Mouse (Mus musculus): ENCODE results near the gene Cpne4. TPM values are rescaled to one million over a fixed set of nuclear protein-coding genes. Genes with fewer than 3 reads are reported as not detected.

Gene Cpne4
- total RNA-seq, 4 experiments from 2014 or later, result 0.25 to 0.40 (median 0.32) TPM

DNA sequence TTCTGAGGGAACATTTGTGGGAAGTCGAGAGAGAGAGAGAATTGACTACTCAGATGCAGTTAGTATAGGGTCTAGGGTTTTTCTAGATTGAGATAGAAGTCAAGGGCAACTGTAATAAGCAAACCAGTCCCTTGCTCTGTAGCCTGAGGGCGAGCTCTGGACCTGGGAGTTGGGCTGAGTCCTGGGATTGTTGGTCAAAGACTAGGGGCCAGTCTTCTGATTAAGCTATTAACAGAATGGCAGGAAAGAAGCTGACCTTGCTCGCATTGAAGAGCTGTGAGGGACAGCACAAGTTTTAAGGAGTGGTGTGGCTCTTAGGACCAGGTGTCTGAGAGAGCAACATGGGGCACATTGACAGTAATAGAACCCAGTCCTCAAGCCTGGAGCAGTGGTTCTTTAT is 140.0 kb downstream of the Cpne4 start:
- no peak for DNase-seq (ENCODE audit: low spot score)

DNA sequence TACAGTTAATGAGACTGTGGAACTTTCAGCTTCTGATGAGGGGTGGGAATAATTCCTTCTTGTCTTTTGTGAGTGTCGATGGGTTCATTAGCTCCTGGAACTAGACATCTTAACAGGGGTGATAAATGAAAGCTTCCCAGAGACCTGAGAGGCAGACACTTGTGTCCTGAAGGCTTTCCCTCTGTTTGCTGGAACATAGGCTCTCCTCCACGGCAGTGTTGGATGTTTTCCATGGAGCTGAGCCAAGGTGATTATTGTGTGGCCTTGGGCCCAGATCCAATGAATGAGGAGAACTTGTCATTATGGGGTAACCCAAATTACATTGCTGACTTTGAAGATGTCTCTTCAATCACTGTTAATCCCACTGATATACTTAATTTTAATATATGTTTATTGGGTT is 146.1 kb downstream of the Cpne4 start:
- no peak for DNase-seq (ENCODE audit: low spot score)

DNA sequence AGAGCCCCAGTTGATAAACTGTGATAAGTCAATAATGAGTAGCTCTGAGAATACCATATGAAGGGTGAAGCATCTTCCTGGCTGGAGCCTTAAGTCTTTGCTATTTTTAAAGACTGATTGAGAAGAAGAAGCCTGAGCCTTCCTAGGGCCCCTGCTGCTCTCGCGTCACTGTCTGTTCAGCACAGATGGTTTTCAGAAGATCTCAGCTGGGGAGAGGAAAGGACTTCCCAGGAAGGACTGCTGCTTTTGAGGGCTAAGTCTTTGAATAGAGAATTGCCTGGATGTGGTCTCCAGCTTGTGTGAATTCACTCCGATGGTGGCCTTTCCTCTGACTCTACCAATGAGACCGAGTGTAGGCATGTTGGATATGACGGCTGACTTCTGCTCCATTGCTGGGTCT is 163.7 kb downstream of the Cpne4 start:
- no peak for DNase-seq (ENCODE audit: low spot score)

DNA sequence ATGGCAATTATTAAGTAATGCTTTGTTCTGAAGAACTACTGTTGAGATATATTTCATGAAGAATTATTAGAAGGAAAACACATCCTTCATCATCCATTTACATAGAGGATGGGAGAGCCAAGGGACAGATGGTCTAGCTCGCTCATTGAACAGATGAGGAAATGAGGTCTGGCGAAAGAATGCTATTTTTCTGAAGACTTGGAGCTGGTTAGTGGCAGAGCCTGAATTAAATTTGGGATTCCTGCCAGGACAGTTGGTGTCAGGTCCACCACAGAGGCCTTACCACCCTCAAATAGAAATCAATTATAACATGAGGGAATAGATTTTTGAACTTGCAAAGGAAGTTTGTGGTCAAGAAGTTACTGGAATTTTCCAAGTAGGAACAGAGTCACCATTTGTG is 178.2 kb downstream of the Cpne4 start:
- no peak for DNase-seq (ENCODE audit: low spot score)

DNA sequence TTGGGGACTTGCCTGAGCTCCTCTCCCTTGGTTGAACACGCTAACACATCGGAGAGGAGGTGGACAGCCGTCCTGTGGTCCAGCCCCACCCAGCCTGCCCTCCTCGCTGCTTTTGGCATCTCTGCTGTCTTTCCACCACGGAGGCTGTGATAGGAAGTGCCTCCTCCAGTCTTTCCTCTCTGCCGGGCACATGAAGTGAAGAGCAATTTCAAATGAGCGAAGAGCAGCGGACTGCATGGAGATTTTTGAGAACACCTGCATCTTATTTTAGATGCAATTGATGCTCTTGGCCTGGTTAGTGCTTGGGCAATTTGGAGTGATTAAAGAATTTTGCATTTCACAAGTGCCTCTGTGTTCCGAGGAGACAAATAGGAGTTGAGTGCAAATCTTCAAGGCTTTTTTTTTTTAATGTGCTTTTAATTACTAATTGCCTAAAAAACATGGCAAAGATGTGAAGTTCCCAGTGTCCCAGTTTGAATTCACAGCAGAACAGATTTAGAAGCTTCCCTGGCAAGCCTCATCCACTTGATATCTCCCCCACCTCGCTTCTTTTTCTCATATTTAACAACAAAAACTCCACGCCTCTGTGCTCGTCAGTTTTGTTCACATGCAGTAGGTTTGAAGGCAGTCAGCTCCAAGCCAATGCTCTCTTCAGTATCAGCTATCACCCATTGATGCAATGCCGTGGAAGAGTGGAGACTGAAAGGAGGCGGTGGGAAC is 195.7 kb downstream of the Cpne4 start:
- DNase-seq (ENCODE audit: low spot score), result no peak

DNA sequence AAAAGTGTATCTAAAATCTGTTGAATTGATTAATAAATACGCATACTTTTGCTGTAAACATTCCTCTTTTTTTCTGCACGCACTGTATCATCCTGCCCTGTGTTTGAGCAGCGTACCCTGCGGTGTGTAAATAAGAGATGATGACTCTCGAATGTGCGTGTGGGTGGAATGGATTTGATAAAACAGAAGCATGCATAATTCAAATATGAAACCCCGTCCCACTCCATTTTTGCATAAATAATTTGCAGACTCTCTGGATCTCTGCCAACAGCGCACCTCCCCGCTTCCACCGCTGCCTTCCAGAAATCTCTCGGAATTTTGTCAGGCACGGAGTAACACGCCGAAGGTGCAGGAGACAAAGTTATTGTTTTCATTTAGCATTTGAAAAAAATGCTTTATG is 208.4 kb downstream of the Cpne4 start:
- no peak for DNase-seq (ENCODE audit: low spot score)

DNA sequence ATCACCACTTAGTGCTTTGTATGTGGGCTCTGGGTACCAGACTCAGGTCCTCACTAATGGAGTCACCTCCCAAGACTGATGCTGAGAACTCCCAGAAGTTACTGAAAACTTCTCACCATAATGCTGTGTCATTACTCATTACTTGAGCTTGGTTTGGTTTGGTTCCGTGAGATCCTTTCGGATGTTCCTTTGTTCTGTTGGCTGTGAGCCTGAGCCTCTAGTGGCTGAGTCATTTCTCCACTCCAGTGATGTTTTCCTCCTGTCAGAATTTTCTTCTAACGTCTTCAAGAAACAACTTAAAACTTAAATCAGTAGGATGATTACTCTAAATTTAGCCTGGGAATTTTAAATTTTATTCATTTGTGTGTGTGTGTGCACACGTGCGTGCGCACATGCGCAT is 212.9 kb downstream of the Cpne4 start:
- DNase-seq (ENCODE audit: low spot score), result no peak

DNA sequence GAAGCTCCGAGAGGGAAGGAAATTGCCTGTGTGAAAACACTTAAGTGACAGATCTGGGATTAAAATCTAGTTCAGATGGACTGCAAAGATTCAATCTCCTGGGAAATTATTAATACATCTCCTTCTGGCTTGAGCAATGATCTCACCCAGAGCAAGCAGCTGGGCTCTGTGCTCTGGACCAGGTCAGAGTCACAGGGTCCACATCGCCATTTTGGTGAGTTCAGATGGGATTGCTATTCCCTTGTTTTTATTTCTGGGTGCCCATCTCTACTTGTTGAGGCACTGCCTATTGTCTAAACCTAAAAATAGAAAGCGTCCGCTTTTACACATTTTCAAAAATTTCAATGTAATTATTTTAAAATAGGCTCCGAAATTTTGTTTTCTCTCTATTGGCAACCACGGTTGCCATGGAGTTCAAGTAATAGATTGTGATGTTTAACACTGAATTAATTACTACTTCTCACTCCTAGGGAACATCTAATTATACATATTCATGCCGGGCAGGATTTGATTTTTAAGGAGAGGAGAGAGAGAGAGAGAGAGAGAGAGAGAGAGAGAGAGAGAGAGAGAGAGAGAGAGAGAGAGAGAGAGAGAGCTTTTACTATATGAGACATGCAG is 229.2 kb downstream of the Cpne4 start:
- DNase-seq (ENCODE audit: low spot score), result no peak

DNA sequence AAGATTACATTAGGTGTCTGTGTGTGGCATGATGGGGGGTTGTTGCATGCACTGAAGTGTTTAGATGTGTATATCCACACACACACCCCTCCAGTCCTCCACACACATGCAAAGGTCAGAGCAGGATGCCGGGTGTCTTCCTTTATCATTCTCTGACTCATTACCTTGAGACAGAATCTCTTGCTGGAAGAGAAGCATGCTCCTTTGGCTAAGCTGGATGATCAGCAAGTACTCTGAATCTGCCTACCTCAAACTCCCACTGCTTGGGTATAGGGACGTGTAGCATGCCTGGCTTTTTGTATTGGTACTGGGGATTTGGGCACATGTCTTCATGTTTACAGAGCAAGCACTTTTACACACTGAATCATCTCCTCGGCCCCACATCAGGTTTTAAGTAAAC is 230.0 kb downstream of the Cpne4 start:
- DNase-seq (ENCODE audit: low spot score), result no peak

DNA sequence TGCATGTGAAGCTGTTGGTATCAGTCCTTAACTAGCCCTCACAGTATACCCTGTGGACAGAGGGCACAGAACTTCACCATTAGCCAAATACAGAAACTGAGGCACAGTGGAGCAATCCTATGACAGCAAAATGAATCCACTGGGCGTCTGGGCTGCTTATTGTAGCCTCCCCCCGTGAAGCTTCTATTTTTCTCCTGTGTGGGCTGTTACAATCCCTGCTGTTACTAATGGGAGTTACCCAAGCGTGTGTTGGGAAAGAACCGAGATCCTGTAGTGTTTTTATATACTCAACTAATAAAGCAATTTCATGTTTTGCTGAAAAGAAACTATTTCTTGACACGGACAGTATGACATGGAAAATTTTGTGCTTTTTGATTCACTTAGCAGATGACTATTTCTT is 230.7 kb downstream of the Cpne4 start:
- no peak for DNase-seq (ENCODE audit: low spot score)

DNA sequence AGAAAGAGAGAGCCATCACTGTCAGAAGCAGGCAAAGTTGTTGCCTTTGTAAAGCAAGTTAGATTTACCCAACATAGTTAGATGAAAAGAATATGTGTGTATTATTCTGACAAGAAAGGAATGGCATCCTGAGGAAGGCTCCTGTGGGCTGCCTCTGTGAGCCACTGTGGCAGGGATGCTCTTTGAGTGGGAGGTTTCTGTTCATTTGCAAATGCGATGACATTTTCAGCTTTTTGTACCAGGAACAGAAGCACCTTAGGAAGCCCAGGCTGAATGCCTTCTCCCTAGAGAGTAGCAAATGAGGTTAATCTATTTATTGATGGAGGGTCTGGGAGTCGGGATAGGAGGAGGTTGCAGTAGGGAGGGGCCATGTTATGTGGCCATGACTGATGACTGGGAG is 249.5 kb downstream of the Cpne4 start:
- DNase-seq (ENCODE audit: low spot score), result no peak

DNA sequence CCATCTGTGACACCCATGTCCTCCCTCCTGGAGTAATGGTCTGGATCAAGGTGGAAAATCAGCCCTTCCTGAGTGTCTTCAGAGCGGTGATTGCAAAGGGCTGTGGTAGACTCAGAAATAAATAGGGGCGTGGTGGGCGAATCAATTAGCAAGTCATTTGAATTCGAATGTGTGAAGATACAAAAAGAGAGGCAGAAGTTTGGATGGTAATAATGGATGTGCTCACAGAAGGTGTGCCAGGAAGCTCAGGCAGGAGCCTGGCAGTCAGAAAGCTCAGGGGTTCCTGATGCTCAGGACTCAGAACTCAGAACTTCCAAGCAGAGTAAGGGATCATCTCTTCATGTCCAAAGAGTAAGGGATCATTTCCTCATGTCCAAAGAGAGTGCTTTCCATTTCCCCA is 257.7 kb downstream of the Cpne4 start:
- DNase-seq (ENCODE audit: low spot score), result no peak

DNA sequence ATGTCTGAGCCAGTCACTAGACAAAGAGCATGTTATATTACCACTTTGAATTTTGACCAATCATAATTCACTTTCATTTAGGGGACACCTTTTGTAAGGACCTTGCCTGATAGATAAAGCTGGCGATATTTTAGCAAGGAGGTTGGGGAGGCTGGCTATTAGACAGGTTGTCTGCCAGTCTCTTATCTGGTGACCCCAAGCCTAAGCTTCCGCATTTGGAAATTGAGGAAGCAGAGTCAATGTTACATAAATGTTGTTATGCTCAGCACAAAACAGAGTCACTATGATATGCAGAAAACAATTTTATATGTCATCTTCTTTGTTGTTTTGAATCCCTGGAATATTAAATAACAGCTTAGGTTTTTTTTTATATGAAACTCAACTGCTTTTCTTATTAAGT is 267.6 kb downstream of the Cpne4 start:
- DNase-seq (ENCODE audit: low spot score), result no peak

DNA sequence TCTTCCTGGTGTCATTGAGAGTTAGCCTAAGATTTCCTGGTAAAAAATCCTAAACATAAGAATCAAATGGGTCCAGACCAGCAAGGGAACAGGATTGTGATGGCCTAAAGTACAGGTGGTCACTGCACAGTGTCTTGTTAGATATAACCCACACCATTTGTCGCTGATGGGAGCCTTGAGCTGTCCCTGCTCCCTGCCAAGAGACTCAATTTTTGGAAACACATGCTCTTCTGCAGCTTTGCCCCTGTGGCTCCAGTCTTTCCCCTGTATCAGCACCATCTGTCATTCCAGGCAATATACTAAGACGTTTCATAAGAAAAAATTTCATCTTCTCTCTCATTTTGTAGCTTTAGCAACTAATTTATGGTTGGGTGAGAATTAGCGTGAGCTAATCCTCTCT is 281.6 kb downstream of the Cpne4 start:
- no peak for DNase-seq (ENCODE audit: low spot score)

DNA sequence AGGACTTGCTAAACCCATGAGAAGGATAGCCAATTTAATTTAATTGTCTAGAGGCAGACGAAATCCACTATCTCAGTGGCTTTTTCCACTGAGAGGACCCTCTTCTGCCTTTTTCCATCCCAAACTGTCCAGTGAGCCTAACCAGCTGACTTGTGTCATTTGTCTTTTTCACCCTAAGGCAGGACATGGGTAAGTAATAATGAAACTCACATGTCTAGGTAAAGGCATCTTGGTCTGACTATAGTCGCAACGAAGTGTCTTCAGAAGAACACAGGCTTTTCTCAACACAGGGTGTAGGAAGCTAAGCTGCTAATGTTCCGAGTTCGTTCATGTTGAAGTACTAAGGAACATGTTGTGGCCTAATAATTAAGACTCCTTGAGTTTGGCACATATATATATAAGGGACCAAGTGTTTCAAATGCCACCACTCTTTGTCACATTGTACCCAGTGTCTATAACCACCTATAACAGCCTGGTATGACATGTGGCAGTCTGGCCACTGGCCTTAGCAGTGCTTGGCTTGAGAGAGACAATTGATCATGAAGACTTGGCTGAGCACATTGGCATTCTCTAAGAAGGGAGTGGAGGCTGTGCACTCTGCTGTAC is 286.0 kb downstream of the Cpne4 start:
- no peak for DNase-seq (ENCODE audit: low spot score)

DNA sequence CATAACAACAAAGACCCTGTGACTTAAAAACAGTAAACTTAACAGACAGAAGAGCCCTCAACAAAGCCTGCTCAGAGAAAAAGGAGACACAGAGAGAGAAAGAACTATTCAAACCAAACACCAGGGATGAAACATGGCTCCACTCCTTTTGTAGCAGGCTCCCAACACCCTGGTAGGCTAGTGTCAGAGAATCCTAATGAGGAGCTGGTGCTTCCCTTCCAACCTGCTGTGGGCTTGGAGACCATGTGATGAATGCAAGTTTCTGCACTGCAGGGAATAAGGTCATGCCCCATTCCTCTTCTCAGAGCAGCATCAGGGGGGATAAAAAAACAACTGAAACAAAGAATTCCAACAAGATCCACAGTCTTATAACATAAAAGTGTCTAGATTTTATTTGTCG is 290.8 kb downstream of the Cpne4 start:
- DNase-seq (ENCODE audit: low spot score), result no peak

DNA sequence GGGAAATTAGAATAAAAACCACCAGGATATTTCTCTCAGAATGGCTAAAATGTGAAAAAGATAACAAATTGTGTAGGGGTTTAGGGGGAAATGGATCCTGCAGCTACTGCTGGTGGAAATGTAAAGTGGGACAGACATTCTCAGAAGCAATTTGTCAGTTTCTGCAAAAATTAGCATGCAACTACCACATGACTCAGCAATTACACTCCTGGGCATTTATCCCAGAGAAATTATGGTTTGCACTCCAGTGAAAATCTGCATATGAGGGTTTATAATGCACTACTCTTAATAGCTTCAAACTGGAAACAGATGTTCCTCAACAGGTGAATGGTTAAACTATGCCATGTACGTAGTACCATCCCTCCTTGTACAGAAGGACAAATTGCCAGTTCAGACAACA is 294.2 kb downstream of the Cpne4 start:
- no peak for DNase-seq (ENCODE audit: low spot score)

DNA sequence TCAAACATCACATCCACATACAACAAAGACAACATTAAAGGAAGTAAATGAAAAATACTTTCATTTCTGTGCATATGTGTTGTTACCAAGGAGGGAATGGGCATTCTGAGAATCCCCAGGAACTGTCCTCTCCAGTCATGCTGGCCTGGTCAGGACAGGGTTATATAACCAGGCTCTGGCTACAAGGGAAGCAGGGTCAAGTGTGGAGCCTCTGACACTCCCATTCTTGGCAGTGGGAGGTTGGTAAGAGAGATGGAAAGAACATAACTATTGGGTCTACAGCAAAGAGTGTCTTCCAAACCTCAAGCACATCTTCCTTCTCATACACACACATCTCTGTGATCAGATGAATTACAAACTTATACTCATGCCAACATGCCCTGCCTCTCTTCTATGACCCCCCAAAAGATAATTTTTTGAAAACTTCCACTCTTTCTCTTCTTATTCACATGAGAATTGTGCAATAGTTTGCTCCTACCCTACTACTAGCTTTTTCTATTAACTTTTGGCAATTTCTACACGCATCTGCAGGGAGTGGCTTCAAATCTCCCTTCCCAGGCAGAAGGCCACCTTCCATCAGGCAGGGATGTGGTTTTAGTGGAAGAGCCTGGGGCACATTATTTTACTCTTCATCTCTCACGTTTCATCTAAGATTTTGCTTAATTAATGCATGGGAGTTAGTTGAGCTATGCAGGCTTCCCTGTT is 298.3 kb downstream of the Cpne4 start:
- peak; percentile 19 for DNase-seq (ENCODE audit: low spot score)

DNA sequence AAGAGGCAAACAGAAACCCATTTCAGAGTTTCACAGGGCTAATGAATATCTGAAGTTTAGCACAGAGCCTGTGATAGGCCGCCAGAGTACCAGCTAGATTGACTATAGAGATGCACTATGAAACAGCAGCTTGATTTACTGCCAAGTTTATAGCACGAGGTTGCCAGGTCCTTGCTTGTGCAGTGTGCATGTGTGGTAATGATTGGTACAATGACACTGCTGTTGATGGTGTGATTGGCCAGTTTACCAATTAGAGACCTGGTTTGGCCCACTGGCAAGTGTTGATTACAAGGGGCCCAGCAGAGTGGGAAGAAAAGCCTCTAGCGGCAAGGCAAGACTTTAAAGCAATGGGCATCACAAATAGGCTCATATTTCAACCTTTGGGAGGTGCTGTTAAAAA is 306.6 kb downstream of the Cpne4 start:
- no peak for DNase-seq (ENCODE audit: low spot score)

DNA sequence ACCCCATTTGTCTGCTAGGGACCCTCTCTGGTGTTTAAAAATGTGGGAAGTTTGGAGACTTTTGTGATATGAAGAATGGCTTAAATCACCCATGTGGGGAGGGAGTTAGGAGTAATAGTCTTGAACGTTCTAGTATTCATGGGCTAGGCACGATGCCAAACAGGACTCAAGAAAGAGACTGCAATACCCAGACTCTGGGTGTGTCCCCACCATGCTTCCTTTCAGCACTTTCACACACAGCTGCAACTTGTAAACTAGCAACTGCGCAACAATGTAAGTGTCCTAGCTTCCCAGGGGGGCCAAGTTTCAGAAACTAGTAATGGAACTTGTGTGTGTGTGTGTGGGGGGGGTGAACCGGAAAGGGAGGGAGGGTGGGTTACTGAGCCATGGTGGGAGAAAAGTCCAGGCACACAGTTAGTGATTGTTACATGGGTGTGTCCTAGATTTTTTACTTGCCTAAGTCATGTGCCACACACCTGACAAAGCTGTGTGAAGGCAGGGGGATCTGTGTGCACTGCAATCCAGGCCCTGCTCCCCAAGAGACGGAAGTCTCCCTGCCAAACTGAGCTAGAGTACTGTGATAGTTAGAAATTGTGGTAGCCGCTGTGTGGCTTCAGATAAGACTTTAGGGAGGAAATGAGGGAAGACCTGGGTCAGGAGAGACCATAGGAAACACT is 307.3 kb downstream of the Cpne4 start:
- DNase-seq (ENCODE audit: low spot score), result peak; percentile 38

DNA sequence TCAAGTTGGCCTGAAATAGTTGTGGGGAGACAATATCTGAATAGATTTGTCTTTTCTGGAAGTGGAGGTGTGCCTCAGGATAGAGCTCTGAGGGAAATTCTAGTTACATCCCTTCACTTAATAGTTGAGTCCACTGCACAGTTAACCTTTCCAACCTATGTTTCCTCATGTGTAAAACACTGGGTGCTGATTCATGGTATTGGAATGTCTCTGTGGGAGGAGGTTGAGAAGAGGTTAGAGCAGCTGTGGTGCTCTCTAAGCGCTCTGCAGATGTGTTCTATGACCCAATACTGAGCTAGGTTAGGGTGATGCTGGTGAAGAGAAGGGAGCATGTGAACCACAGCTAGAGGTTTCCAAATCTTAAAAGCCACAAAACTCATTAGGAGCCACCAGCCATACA is 318.7 kb downstream of the Cpne4 start:
- DNase-seq (ENCODE audit: low spot score), result no peak

DNA sequence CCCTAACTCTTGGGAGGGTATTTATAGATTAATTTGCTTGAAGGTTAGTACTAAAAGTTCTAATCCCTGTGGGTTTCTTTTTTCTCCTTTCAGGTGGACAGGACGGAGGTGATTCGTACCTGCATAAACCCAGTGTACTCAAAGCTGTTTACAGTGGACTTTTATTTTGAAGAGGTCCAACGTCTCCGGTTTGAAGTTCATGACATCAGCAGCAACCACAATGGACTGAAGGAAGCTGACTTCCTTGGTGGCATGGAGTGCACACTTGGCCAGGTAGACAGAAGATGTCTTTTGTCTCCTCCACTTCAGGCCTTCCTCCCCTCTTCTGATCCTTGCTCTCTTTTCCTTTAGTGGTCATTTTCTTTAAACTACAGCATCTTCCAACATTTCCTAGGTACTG is 325.5 kb downstream of the Cpne4 start:
- no peak for DNase-seq (ENCODE audit: low spot score)

Measured in heart, adult 8-10 months (tissue).